Mouse (Mus musculus) G1E-ER4 (cell line): Measurements from ENCODE around the gene Gsn. TPM values are rescaled to one million over a fixed set of nuclear protein-coding genes. Genes with fewer than 3 reads are reported as not detected.

Experiments used
- GATA1 ChIP-seq: IDR thresholded peaks from one replicate; pipeline ENCODE4 v1.8.0; 2012; ENCODE audit warnings: low read length, inconsistent platforms
- polyA plus RNA-seq: library from polyadenylated mRNA; stranded (reverse); fragments of >175 nt; gene quantifications from 2 replicates; pipeline ENCODE4 v1.2.3, GENCODE M21; 2012

Gsn gene
- polyA plus RNA-seq, 1 experiment: 2.8 TPM

DNA sequence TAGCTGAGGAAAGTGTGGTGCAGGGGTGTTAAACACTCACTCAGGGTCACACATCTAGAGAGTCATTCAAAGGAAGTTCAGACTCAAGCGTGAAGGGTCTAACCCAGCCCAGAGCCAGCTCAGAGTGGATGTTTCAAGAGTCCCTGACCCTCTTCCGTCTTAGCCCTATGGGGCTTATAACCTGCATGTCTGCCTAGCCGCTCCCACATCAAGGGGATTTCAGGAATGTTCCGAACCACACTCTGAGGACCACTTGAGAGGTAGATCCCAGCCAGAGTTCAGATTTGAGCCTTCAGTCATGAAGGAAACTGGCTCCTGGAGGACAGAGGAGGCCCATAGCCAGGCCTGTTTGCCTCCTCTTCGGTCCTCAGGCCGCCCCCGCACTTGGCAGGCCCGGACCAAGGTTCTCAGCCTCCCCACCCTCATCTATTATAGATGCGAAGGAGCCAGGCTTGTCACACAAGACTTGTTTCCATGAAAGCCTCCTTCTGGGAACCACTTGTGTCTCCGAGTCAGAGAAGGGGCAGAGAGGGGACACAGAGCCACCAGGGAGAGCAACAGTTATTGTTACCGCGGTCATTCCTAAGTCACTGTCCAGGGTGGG is 30.9 kb downstream of the Gsn start:
- no peak for TF ChIP-seq GATA1

DNA sequence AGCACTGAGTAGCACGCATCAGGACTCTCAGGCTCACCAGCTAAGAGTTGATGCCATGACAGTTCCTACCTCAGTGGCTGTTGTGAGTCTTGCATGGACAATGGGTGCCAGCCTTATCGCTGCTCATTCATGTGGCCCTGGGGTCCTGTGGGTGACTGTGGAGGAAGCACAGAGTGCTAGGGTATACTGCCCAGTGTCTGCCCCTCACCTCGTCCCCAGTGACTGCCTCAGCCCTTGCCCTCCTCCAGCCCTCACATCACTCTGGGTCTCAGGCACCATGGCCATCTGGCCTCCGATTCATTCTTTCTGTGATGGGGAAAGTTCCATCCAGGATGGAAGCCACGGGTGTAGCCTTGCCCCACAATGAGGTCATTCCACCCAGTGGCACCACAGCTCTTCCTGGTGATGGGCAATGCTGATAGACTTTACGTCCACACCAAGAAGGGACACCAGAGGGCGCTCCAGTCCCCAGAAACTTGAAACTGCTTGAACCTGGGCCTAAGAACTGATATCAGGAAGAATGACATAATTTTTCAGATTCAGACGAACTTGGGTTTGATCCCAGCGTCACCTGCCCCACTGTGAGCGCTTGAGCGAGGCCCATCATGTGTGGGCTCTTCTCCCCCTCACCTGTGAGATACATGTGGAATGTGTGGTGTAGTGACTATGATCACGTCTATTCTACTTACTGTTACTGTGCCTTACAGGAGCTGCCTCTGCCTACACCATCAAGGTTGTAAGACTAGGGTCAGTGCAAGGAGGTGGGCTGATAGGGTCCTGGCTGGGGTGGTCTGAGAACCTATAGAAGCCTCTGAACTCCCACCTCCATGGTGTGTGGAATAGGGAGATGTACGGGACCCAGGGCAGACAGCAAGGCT is 32.8 kb downstream of the Gsn start:
- TF ChIP-seq GATA1: no peak

GRCm38 (mm10) chr2:35291856-35292255 is 35.7 kb downstream of the Gsn start:
- no peak for TF ChIP-seq GATA1

DNA sequence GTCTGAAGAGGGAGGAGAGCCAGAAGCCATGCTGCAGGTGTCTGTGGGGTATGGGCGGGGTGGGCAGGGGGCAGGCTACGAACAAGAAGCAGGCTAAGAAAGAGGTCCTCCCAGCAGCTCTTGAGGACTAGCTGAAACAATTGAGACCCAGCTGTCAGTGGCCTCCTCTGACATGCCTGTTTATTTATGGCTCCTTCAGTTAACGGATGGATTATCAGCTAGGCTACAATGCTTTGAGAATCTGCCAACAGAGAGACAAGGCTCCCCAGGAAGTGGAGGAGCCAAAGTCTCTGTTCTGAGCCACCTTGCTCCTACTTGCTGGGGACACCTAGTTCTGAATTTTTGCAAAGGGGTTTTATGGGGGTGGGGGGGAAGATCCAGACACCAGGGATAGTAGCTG is 36.5 kb downstream of the Gsn start:
- no peak for TF ChIP-seq GATA1

DNA sequence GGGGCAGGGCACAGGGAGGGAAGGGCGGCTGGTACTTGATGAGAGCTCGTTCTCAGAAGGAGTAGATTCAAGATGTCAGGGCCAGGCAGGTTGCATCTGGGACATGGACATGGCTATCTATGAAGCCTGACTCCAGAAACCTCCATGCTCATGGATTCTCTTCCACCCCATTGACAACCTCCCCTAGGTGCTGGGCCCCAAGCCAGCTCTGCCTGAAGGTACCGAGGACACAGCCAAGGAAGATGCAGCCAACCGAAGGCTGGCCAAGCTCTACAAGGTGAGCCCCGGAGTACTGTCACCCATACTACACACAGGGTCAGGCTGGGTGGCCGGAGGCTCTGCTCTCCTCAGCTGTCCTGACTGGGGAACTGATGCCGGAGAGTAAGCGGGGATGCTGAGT is 37.1 kb downstream of the Gsn start:
- TF ChIP-seq GATA1: no peak

- TF ChIP-seq GATA1: no peak
Observed at GRCm38 (mm10) chr2:35297703-35298332, 41.6 kb downstream of the Gsn start.

DNA sequence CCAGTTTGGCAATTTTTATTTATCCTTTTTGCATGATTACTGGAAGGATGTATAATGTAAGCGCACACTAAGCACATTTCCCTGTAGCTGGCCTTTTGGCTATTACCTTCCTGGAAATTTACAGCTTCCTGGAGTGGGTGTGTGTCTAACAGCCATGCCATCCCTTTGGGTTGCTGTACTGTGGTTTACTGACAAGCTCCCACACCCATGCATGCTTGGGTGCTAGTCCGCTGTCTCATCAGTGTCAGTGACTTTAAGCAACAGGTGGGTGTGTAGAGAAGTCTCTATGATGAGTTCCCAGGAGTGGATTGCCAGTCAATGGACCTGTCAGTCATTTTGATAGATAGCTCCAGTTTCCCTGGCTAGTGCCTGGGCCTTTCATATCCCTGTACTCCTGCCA is 43.3 kb downstream of the Gsn start:
- no peak for TF ChIP-seq GATA1

GRCm38 (mm10) chr2:35302049-35302885 is 46.1 kb downstream of the Gsn start:
- no peak for TF ChIP-seq GATA1

GRCm38 (mm10) chr2:35308166-35308565 is 52.0 kb downstream of the Gsn start:
- no peak for TF ChIP-seq GATA1

DNA sequence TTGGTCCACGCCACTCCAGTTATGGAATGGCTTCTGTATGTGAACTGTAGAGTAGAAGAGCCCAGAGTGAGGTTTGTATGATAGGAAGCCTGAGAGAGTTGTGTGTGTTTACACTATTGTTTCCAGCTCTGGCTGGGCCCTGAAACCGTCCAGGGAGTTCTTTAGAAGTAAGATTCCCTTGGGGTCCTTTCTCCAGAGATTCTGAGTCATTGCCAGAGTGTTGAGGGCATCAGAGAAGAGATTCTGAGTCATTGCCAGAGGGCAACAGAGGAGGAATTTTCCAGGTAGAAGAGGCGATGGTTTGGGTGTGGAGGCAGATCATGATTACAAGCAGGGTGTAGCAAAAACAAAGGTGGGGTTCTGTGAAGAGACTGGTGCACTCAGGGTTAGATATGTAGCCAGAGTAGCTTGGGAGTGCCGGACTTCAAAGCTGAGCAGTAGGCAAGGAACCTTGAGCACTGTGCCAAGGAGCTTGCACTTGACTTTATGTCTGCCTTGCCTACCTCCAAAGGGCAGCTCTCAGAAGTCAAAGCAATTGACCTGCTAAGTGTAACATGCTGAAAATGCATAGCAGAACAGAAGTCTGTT is 53.8 kb downstream of the Gsn start:
- TF ChIP-seq GATA1: no peak

DNA sequence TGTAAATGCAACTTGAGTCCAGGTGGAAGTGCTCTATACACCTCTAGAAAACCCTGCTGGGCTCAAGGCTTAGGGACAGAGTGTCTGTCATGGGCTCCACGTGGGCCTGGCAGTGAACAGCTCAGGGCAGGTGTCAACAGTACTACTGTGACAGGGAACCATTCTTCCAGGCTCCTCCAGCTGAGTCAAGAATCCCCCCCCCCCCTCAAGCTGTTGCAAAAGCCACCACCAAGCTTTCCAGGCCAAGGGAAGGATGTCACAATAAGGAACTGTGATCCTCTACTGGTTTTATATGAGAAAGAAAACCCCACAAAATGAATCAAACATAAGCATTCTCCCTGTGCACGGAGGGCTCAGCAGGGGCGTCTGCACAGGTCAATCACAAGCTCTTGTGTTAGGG is 58.1 kb downstream of the Gsn start:
- no peak for TF ChIP-seq GATA1

DNA sequence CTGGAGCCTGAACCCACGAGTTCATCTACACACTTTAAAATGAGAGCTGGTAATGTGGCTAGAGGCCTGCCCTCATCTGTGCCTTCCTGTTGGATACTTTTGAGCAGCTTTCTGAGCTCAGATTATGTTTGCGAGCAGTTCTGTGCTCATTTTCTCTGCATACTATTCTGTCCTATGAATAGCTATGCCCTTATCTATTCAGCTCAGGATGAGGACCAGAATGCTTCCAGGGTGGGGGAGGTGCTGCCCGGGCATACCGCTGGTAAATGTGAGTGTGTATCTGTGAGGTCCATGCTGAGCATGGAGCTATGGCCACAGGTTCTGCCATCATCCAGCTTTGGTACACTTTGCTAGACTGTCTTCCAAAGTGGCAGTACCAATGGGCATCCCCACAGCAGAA is 61.4 kb downstream of the Gsn start:
- no peak for TF ChIP-seq GATA1

DNA sequence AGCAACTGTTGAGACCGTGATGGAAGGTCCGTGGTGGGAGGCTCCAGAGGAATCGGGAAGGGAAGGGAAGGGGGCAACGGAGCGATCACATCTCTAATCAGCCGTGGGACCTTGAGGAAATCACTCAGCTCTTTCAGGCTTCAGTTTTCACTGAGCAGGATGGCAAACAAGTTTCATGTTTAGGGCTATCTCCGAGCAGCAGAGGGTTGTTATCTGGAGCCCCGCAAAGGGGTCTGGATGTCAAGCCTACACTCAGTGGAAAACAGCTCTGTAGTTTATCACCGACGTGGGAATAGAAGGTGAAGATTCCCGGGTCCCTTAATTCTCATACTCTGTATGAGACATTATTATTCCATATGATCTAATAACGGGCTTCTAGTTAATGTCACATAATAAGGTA is 62.2 kb downstream of the Gsn start:
- no peak for TF ChIP-seq GATA1

DNA sequence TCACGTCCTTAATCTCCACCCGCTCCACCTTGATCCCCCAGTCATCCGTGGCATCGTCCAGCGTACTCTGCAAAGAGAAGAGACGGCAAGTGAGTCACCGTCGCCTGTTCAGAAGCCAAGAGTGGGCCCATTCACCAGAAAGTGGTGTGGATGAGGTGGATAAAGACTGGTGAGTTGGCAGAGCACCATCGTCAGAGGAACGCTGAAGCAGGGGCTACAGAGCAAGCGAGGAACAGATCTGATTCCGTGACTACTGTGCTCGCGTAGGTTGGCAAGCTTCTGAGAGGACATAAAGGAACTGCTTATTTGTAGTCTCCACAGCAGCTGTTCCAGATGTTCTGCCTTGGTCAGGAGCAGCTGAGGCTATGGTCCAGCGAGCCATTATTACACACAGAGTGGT is 64.2 kb downstream of the Gsn start:
- no peak for TF ChIP-seq GATA1

DNA sequence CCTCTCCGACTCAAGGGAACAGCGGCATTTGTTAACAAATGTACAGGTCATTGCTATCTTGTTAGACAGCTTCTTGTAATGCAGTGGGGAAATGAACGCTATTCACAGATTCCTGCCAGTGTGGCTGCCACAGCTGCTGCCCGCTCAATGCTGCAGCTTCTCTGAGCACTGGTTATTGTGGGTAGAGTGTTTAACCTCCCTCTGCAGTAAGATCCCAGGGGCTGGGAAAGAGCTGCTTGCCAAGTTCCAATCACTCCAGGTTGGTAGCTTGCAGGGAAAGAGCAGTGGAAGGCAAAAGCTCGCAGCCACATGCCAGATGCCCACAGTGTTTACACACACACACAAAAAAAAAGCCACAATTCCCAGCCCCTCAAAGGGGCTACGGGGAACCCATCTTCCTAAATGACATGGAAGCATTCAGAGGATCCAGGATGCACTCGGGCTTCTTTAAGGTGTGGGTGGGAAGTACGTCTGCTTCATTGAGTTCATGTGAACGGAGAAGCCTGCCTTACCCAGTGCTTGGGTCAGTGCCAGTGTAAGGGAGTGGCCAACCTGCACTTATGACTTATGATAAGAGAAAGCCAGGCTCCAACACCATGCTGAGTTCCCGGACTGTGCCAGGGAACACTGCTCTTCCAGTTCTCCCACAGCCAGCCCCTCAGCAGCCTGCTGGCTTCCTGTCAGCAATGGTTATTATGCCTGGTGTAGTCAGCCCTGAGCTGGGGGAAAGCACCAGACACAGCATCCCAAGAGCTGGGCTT is 66.4 kb downstream of the Gsn start:
- no peak for TF ChIP-seq GATA1

GRCm38 (mm10) chr2:35325930-35326329 is 69.8 kb downstream of the Gsn start:
- no peak for TF ChIP-seq GATA1
